Mouse (Mus musculus) myocyte (in vitro differentiated cells): Measurements from ENCODE around the gene Galk2. TPM values are rescaled to one million over a fixed set of nuclear protein-coding genes. Genes with fewer than 3 reads are reported as not detected.

Experiments
- H3K27me3 ChIP-seq: one replicate; pipeline ENCODE4 v1.6.1; 2011; ENCODE audit not compliant: control insufficient read depth, insufficient read depth, insufficient read length
- H3K36me3 ChIP-seq: one replicate; pipeline ENCODE4 v1.6.1; 2011; ENCODE audit not compliant: control insufficient read depth, insufficient read depth
- H3K4me2 ChIP-seq: one replicate; pipeline ENCODE4 v1.6.1; 2011; ENCODE audit warnings: low read depth, control low read depth
- H3K4me3 ChIP-seq: one replicate; pipeline ENCODE4 v1.5.1; 2011; ENCODE audit warnings: mild to moderate bottlenecking, control low read depth, moderate library complexity
- H3K79me2 ChIP-seq: one replicate; pipeline ENCODE4 v1.6.1; 2011; ENCODE audit not compliant: control insufficient read depth, insufficient read depth
- H3ac ChIP-seq: one replicate; pipeline ENCODE4 v1.6.1; 2011; ENCODE audit not compliant: control insufficient read depth, insufficient read length
- CEBPB ChIP-seq: IDR thresholded peaks from 2 replicates; pipeline ENCODE4 v1.6.1; 2011; ENCODE audit warnings: mild to moderate bottlenecking, moderate library complexity; ENCODE audit not compliant: poor library complexity, insufficient read depth, severe bottlenecking
- E2F4 ChIP-seq: IDR thresholded peaks from one replicate; pipeline ENCODE4 v1.6.1; 2011; ENCODE audit warnings: mild to moderate bottlenecking, control low read depth, moderate library complexity; ENCODE audit not compliant: insufficient read depth
- MAX ChIP-seq: IDR thresholded peaks from one replicate; pipeline ENCODE4 v1.6.1; 2011; ENCODE audit warnings: low read depth, mild to moderate bottlenecking, control low read depth
- MYOD1 ChIP-seq, 3 experiments: IDR thresholded peaks; one replicate each; pipeline ENCODE4 v1.6.1; 2011; ENCODE audit warnings: control low read depth in 2 of 3, low read depth in 2 of 3, mild to moderate bottlenecking in 2 of 3, moderate library complexity in 1 of 3; ENCODE audit not compliant: insufficient read length in 2 of 3, control insufficient read depth in 1 of 3
- MYOG ChIP-seq, 3 experiments: IDR thresholded peaks; one replicate each; pipeline ENCODE4 v1.6.1; 2011; ENCODE audit warnings: control low read depth in 2 of 3, low read depth in 2 of 3, mild to moderate bottlenecking in 2 of 3; ENCODE audit not compliant: insufficient read length in 2 of 3, control insufficient read depth in 1 of 3, insufficient read depth in 1 of 3
- POLR2A ChIP-seq: IDR thresholded peaks from one replicate; pipeline ENCODE4 v1.6.1; 2011; ENCODE audit warnings: low read depth, mild to moderate bottlenecking, control low read depth, moderate library complexity; ENCODE audit not compliant: insufficient read length
- POLR2AphosphoS2 ChIP-seq: IDR thresholded peaks from one replicate; pipeline ENCODE4 v1.6.1; 2011; ENCODE audit warnings: low read depth, control low read depth; ENCODE audit not compliant: insufficient read length
- REST ChIP-seq: IDR thresholded peaks from one replicate; pipeline ENCODE4 v1.6.1; 2011; ENCODE audit warnings: mild to moderate bottlenecking, control low read depth, moderate library complexity; ENCODE audit not compliant: insufficient read depth, insufficient read length
- SRF ChIP-seq: IDR thresholded peaks from one replicate; pipeline ENCODE4 v1.6.1; 2011; ENCODE audit warnings: low read depth; ENCODE audit not compliant: control insufficient read depth, insufficient read length
- TCF12 ChIP-seq: IDR thresholded peaks from one replicate; pipeline ENCODE4 v1.6.1; 2011; ENCODE audit warnings: mild to moderate bottlenecking, control low read depth; ENCODE audit not compliant: poor library complexity, insufficient read depth, severe bottlenecking
- TCF3 ChIP-seq: IDR thresholded peaks from one replicate; pipeline ENCODE4 v1.6.1; 2011; ENCODE audit warnings: low read depth, control low read depth; ENCODE audit not compliant: insufficient read length
- USF1 ChIP-seq: IDR thresholded peaks from one replicate; pipeline ENCODE4 v1.6.1; 2011; ENCODE audit warnings: low read depth, mild to moderate bottlenecking, control low read depth, moderate library complexity
- polyA plus RNA-seq: library from polyadenylated mRNA; unstranded; fragments of >200 nt; fragmentation: generic; extraction: Trizol; gene quantifications from one replicate; pipeline ENCODE4 v1.2.1, GENCODE M21; 2012; ENCODE audit warnings: missing spikeins

Galk2 gene
- polyA plus RNA-seq, 1 experiment = 17.8 TPM

- H3K79me2 ChIP-seq = no peaks in the 10 kb centered on the region
- H3K27me3 ChIP-seq = no peaks in the 10 kb centered on the region
- H3K4me2 ChIP-seq = no peak overlapping the region
- TF ChIP-seq CEBPB (peak; percentile 83), USF1 (no peak)
- peaks cover 5% of the 10 kb centered on the region for H3K36me3 ChIP-seq
- no peak overlapping the region for H3ac ChIP-seq
- H3K4me3 ChIP-seq = no peak overlapping the region
Measured at GRCm38 (mm10) chr2:125932734-125933133, 73.8 kb downstream of the Galk2 start.

GRCm38 (mm10) chr2:125933977-125934376 lies 75.1 kb downstream of the Galk2 start:
- H3K4me3 ChIP-seq = no peak overlapping the region
- H3K36me3 ChIP-seq = peaks cover 5% of the 10 kb centered on the region
- no peak overlapping the region for H3ac ChIP-seq
- H3K27me3 ChIP-seq = no peaks in the 10 kb centered on the region
- no peak overlapping the region for H3K4me2 ChIP-seq
- no peaks in the 10 kb centered on the region for H3K79me2 ChIP-seq
- TF ChIP-seq MYOD1 (IDR thresholded peaks at IDR 0.05; ENCODE audit: control insufficient read depth in 1 of 3, insufficient read length in 2 of 3, low read depth in 2 of 3) = no peak
- no peak for TF ChIP-seq MAX
- no peak for TF ChIP-seq POLR2A
- no peak for TF ChIP-seq E2F4
- TF ChIP-seq USF1 = no peak
- no peak for TF ChIP-seq SRF

DNA sequence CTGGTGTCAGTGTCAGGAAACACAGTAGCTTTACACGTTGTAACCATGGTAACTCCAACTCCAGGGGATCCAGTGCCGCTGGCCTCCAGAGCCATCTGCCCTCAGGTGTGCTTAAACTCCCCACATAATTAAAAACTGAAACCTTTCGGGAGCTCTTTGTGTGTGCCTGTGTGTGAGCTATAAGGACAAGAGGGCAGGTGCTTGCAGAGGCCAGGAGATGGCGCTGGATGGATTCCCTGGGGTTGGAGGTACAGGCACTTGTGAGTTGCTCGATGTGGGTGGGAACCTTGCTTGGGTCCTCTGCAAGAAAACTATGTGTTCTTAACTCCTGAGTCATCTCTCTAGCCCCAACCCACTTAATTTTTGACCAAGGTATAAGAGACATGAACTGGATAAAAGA lies 77.5 kb downstream of the Galk2 start:
- Histone ChIP-seq H3K36me3 (peaks cover 5% of the 10 kb centered on the region), H3K79me2 (no peaks in the 10 kb centered on the region), H3K4me3 (no peak overlapping the region), H3K4me2 (no peak overlapping the region), H3K27me3 (no peaks in the 10 kb centered on the region), H3ac (no peak overlapping the region)
- no peak for TF ChIP-seq POLR2A

GRCm38 (mm10) chr2:125938993-125939642 lies 80.2 kb downstream of the Galk2 start:
- no peak for TF ChIP-seq USF1
- no peak for TF ChIP-seq REST
- no peak for TF ChIP-seq MYOD1 (IDR thresholded peaks at IDR 0.05; ENCODE audit: control insufficient read depth in 1 of 3, insufficient read length in 2 of 3, low read depth in 2 of 3)
- no peak for TF ChIP-seq CEBPB
- no peak for TF ChIP-seq MAX
- TF ChIP-seq POLR2AphosphoS2 = no peak
- TF ChIP-seq SRF = no peak
- no peak for TF ChIP-seq TCF3
- no peaks in the 10 kb centered on the region for H3K27me3 ChIP-seq

DNA sequence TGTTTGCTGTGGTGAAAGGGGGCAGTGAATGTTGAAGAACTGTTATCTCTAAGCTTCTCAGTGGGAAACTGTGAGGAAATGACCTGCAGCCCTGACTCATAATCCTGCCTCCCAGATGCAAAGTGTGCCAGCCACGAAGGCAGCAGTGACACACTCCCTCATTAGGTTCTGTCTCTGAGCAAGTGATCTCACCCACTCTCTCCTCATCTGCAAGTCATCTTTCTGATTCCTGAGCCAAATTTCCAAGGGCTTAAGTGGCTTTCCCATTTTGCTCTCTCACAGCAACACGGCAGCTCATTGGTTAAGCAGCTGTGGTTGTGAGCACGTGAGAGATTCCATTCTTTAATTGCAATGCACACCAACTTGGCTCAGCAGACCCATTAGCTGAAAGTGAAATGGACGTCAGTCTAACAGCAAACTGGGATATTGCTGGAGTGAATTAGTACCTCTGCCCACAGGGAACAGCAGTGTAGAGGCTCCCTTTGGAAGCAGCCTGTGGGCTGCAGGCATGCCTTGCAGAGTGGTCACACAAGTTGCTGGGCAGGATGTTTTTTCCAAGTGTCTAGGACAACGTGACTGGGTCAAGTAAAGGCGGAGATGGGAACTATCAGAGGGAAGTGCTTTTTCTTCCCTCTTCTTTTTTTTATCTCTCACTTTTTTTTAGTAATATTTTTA lies 82.3 kb downstream of the Galk2 start:
- TF ChIP-seq USF1 = peak; percentile 63
- no peak for TF ChIP-seq TCF12
- no peak for TF ChIP-seq MYOD1 (IDR thresholded peaks at IDR 0.05; ENCODE audit: control insufficient read depth in 1 of 3, insufficient read length in 2 of 3, low read depth in 2 of 3)
- TF ChIP-seq SRF = no peak
- no peak for TF ChIP-seq MAX
- TF ChIP-seq POLR2A = no peak
- no peak for TF ChIP-seq POLR2AphosphoS2
- TF ChIP-seq E2F4 = no peak
- TF ChIP-seq TCF3 = no peak
- no peak for TF ChIP-seq REST
- 0 out of 2 replicates have a peak, but pooled peaks have one; percentile 17 for TF ChIP-seq CEBPB
- no peaks in the 10 kb centered on the region for H3K27me3 ChIP-seq
- peak overlapping the region; percentile 41 for H3K4me2 ChIP-seq
- no peaks in the 10 kb centered on the region for H3K36me3 ChIP-seq
- no peaks in the 10 kb centered on the region for H3K79me2 ChIP-seq
- no peak overlapping the region for H3K4me3 ChIP-seq
- no peak overlapping the region for H3ac ChIP-seq

More at GRCm38 (mm10) chr2:125938993-125939642, 80.2 kb downstream of the Galk2 start:
- Histone ChIP-seq H3K36me3 (peaks cover 5% of the 10 kb centered on the region), H3ac (no peak overlapping the region), H3K4me3 (no peak overlapping the region), H3K4me2 (peak overlapping the region; percentile 22), H3K79me2 (no peaks in the 10 kb centered on the region)

DNA sequence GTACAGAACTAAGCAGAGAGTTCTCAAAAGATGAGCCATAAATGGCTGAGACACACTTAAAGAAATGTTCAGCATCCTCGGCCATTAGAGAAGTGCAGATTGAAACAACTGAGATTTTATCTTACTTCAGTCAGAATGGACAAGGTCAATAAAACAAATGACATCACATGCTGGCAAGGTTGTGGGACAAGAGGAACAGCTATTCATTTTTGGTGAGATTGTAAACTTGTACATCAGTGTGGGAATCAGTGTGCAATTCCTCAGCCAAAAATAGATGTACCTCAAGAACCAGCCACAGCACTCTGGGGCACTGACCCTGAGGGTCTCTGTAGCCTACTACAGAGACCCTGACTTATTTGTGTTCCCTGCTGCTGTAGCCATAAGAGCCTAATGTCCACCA lies 84.4 kb downstream of the Galk2 start:
- H3K79me2 ChIP-seq = no peaks in the 10 kb centered on the region
- TF ChIP-seq MAX (no peak), CEBPB (no peak), USF1 (no peak), TCF3 (no peak), SRF (no peak), MYOG (IDR thresholded peaks at IDR 0.05; ENCODE audit: control insufficient read depth in 1 of 3, insufficient read depth in 1 of 3, insufficient read length in 2 of 3, low read depth in 2 of 3) (no peak), POLR2AphosphoS2 (no peak), MYOD1 (IDR thresholded peaks at IDR 0.05; ENCODE audit: control insufficient read depth in 1 of 3, insufficient read length in 2 of 3, low read depth in 2 of 3) (no peak), TCF12 (no peak), POLR2A (no peak), REST (no peak), E2F4 (no peak)
- no peak overlapping the region for H3K4me3 ChIP-seq
- H3K4me2 ChIP-seq = no peak overlapping the region
- no peaks in the 10 kb centered on the region for H3K27me3 ChIP-seq
- H3ac ChIP-seq = no peak overlapping the region
- H3K36me3 ChIP-seq = no peaks in the 10 kb centered on the region
